Mouse (Mus musculus): ENCODE measurements around the gene Ssxb9.
"Not testable (repeated sequence)": the region's sequence is repeated elsewhere in the genome, so short reads cannot be mapped to it uniquely, and the experiment has no call there.

Ssxb9 gene
- long read RNA-seq, experiment 1: 0 reads
- long read RNA-seq, experiment 2: 0 reads

GRCm38 (mm10) chrX:8366678-8367077 lies at the start of gene Ssxb9:
Gene Ssxb9, plus strand, starts transcription at chrX:8366978.
- intact Hi-C loops (cut with DNase I): not testable (repeated sequence)

GRCm38 (mm10) chrX:8327124-8327523 lies 39.7 kb upstream of the Ssxb9 start, which contains the start of gene Ssxb10:
Gene Ssxb10, plus strand, starts transcription at chrX:8327424.
- intact Hi-C loops (cut with DNase I): no loop called here

- intact Hi-C loops (cut with DNase I): not testable (repeated sequence)
Measured at GRCm38 (mm10) chrX:8413005-8413404, 46.2 kb downstream of the Ssxb9 start, which contains the start of gene Ssxb1. Gene Ssxb1, plus strand, starts transcription at chrX:8413305.

All from adrenal gland (tissue).